Mouse (Mus musculus) small intestine, adult 2 months (tissue): Measurements from ENCODE around the gene Gsdma.

ENCODE experiments used
- CTCF ChIP-seq: fragments of 200-500 bp; IDR thresholded peaks from 2 replicates; pipeline ENCODE4 v1.5.1; 2012; ENCODE audit warnings: low read depth, mild to moderate bottlenecking, control low read depth, inconsistent platforms, low read length, moderate library complexity, mixed read lengths; ENCODE audit not compliant: insufficient replicate concordance, insufficient read length; ENCODE audit errors: extremely low read depth
- POLR2A ChIP-seq: fragments of 200-500 bp; IDR thresholded peaks from 2 replicates; pipeline ENCODE4 v1.6.1; 2012; ENCODE audit warnings: low read depth, mild to moderate bottlenecking, control low read depth, inconsistent platforms, low read length, moderate library complexity

DNA sequence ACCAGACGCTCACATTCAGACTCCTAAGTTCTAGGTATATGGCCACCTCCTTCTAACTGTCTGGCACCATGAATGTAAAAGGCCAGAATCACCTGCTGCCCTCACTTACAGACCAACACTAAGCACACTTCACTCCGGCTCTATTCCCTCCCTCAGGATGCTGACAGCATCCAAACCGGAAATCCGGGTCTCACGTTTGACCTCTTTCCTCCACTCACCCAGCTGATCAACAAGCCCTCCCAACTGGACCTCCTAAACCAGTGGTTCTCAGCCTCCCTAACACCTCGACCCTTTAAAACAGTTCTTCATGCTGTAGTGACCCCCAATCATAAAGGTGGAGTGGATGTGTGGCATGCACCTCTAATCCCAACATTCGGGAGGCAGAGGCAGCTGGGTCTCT lies 58.9 kb downstream of the Gsdma start:
- TF ChIP-seq CTCF = no peak
- TF ChIP-seq POLR2A = no peak
